Mouse (Mus musculus) adrenal gland, adult 2 months (tissue): Measurements from ENCODE around the gene 1700007K13Rik. TPM values are rescaled to one million over a fixed set of nuclear protein-coding genes. Genes with fewer than 3 reads are reported as not detected.

ENCODE experiments used
- DNase-seq: peaks from one replicate; pipeline ENCODE4 v3.0.0; 2021
- polyA plus RNA-seq: library from polyadenylated mRNA; depleted of rRNA; stranded (reverse); fragments of >200 nt; gene quantifications from 2 replicates; pipeline ENCODE4 v1.2.3, GENCODE M21; 2012
- total RNA-seq, 2 experiments: library from RNA; stranded (reverse); gene quantifications; 2 replicates each; pipeline ENCODE4 v1.2.3; 2021

Gene 1700007K13Rik
- total and polyA plus RNA-seq, 3 experiments = 0.76 to 1.5 TPM; not detected in 1

- DNase-seq = no peak
These were observed 3.3 kb upstream of the 1700007K13Rik start for GRCm38 (mm10) chr2:28469461-28469860.

GRCm38 (mm10) chr2:28468486-28469225 lies 2.5 kb upstream of the 1700007K13Rik start:
- DNase-seq = no peak

GRCm38 (mm10) chr2:28467860-28468485 lies 1.8 kb upstream of the 1700007K13Rik start, which contains the start of gene Mrps2:
Gene Mrps2 (plus strand): TSS chr2:28468066.
- DNase-seq = peak; percentile 90

- no peak for DNase-seq
These were observed 1.2 kb downstream of the 1700007K13Rik start for GRCm38 (mm10) chr2:28464919-28465318.

GRCm38 (mm10) chr2:28463919-28464318 lies 2.2 kb downstream of the 1700007K13Rik start:
- DNase-seq = peak; percentile 53

GRCm38 (mm10) chr2:28456616-28457015 lies 9.5 kb downstream of the 1700007K13Rik start:
- no peak for DNase-seq

GRCm38 (mm10) chr2:28453539-28453938 lies 12.6 kb downstream of the 1700007K13Rik start:
- DNase-seq = no peak

- DNase-seq = no peak
These were observed 14.5 kb downstream of the 1700007K13Rik start for GRCm38 (mm10) chr2:28451663-28452062.

- no peak for DNase-seq
These were observed 18.8 kb downstream of the 1700007K13Rik start for GRCm38 (mm10) chr2:28447315-28447670.

- DNase-seq = peak; percentile 69
These were observed 19.4 kb downstream of the 1700007K13Rik start, which contains the start of gene Ppp1r26 for GRCm38 (mm10) chr2:28446515-28447314. Gene Ppp1r26 (plus strand): TSS chr2:28446800.

- DNase-seq = no peak
These were observed 20.0 kb downstream of the 1700007K13Rik start for GRCm38 (mm10) chr2:28446181-28446514.

- no peak for DNase-seq
These were observed 21.1 kb downstream of the 1700007K13Rik start for GRCm38 (mm10) chr2:28445082-28445481.

GRCm38 (mm10) chr2:28440842-28441241 lies 25.3 kb downstream of the 1700007K13Rik start:
- DNase-seq = no peak

GRCm38 (mm10) chr2:28435401-28435800 lies 30.7 kb downstream of the 1700007K13Rik start:
- no peak for DNase-seq

GRCm38 (mm10) chr2:28433512-28433911 lies 32.6 kb downstream of the 1700007K13Rik start:
- DNase-seq = no peak

GRCm38 (mm10) chr2:28432811-28433210 lies 33.3 kb downstream of the 1700007K13Rik start:
- peak; percentile 83 for DNase-seq

- no peak for DNase-seq
These were observed 35.3 kb downstream of the 1700007K13Rik start for GRCm38 (mm10) chr2:28430846-28431245.

GRCm38 (mm10) chr2:28427226-28427625 lies 38.9 kb downstream of the 1700007K13Rik start:
- DNase-seq = no peak

- peak; percentile 46 for DNase-seq
These were observed 43.0 kb downstream of the 1700007K13Rik start for GRCm38 (mm10) chr2:28423167-28423566.

GRCm38 (mm10) chr2:28419898-28420297 lies 46.2 kb downstream of the 1700007K13Rik start:
- DNase-seq = peak; percentile 83

- peak; percentile 90 for DNase-seq
These were observed 48.1 kb downstream of the 1700007K13Rik start for GRCm38 (mm10) chr2:28418034-28418433.

GRCm38 (mm10) chr2:28416511-28416910 lies 49.6 kb downstream of the 1700007K13Rik start:
- DNase-seq = no peak
